Mouse (Mus musculus): Measurements from ENCODE around the gene Ppp2r5a.

Gene Ppp2r5a

DNA sequence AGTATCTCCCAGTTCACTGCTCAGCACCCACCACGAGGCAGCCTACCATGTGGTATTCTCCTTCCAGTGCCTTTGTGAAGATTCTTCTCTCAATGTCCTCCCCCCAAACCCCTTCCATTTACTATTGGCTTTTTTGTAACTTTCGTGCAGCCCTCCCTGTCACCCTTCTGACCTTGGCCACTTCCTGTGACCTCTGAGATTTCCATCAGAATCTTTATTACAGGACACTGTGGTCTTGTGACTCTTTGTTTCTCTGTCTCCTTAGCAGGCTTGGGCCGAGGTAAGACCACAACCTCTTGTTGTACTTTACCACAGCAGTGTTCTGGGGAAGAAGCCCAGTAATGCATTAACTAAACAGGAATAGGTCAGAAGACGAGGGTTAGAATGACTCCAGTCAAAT is 15.9 kb upstream of the Ppp2r5a start:
- DNase-seq (ENCODE audit: low spot score), result peak; percentile 47

DNA sequence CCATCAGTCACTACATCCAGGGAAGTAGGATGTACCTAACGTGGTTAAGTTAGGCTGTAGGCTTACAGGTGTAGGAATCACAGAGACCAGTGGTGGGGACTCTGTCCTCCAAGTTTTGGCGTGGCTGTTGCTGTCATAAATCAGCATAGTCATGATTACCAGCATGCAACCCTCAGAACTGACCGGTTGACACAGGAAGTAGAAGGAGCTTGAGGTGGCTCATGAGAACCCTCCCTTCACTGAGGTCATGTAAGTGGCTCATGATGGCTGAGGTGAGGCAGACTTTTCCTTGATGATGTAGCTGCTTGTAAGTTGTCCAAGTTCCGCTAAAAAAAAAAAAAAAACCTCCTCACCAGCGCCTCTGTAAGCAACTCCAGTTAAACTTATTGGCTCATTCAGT is 14.0 kb upstream of the Ppp2r5a start:
- no peak for DNase-seq (ENCODE audit: low spot score)

DNA sequence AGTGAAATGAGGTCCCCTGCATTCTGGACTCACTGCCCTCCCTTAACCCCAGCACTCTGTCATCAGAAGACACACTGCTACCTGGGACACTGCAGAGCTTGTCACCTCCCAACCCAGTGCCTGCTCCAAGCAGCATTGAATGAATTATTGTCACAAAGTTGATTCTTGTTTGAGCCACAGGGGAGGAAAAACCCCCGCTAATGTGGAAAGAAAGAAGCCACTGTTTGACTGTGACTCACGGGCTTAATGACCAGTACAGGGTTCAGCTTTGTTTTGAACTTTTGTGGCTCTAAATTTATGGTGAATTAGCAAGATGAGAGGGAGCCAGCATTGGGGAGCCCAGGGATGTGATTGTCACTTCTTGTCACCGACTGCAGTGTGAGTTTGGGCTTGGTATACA is 13.5 kb upstream of the Ppp2r5a start:
- DNase-seq (ENCODE audit: low spot score), result no peak

DNA sequence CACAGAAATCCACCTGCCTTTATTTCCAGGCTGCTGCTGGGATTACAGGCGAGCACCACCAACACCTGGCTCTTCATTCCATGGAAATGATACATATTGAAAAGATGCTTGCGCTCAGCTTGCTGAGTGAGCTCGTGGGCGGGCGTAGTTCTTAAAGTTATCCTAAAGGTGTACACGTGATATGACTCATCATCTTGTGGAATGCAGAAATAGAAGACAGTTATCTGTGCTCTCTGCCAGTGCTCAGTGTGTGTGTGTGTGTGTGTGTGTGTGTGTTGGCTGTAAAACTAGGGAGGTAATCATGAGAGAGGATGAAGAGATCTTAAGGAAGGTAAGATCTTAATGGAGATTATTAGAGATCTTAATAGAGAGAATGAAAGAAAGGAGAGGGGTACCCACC is 11.4 kb upstream of the Ppp2r5a start:
- DNase-seq (ENCODE audit: low spot score), result no peak

DNA sequence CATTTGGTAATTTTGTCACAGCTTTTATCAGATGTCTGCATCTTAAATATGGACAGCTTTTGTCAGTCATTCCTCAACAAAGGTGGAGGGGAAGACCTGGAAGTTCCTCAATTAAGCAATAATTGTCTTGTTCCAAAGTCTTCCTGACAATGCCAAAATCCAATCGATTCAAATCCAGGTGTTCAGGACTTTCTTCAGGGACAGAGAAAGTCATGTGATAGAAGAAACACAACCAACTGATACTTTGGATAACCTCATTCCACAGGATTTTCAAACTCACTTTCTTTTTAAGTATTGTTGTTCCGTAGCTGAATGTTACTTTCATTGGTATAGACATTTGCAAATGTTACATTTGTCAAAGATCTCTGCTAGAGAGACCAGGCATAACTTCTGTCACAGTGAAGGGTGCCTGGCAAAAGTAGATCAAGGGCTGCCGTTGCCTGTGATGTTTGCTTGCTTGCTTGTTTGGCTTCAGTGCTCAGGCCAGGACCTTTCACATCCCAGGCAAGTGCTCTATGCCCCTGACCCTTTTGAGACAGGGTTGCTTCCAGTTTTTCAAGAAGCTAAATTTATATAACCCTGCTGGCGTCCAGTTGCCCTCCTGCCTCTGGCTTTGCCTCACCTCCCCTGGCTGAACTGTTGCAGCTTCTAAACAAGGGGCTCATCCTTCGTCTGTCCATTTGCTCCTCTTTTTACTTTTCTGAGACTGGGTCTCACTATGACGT is 10.8 kb upstream of the Ppp2r5a start:
- DNase-seq (ENCODE audit: low spot score), result no peak

DNA sequence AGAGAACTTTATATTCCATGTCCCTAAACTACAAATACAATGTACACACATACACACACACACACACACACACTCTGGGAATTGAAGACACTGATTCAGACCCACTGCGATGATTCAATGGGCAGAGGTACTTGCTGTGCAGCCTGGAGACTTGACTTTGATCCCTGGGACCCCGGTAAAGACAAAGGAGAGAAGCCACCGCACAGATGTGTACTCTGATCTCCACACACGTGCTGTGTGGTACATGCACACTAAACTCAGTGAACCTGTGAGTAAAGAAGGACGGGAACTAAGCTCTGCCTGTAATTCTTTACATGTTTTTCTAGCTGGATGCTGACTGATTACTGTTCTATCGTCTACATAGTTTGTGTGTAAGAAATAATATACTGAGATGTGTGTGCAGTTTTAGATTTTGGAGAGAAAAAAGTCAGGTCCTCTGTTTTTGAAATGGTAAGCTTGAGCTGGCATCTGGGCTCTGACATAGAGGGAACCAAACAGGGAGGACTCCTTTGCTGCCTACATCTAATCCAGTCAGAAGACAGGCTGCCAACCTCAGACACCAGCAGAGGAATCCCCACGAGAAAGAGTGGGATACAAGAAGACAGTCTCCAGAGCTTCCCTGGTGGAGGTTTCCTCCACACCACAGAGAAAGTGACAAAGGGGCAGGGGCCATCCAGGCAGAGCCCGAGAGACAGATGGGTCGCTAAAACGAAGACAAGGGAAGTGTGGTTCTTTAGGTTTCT is 7.4 kb upstream of the Ppp2r5a start:
- DNase-seq (ENCODE audit: low spot score), result no peak

DNA sequence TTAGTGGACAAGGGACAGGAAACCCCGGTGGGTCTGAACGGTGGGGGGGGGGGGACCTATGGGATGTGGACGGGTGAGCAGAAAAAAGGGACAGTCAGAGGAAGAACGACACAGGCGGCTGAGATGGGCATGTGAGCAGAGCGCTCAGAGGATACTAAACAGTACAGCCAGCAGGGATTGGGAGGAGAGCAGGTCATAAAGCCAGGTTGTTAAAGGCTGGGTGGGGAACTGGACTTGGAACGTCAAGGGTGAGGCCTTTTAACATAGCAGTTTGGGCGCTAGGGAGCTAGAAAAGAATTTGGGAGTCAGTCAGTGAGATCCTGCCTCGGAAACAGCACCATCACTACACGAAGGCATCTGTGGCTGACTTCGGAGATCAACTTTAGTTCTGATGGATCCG is 4.2 kb upstream of the Ppp2r5a start:
- no peak for DNase-seq (ENCODE audit: low spot score)

DNA sequence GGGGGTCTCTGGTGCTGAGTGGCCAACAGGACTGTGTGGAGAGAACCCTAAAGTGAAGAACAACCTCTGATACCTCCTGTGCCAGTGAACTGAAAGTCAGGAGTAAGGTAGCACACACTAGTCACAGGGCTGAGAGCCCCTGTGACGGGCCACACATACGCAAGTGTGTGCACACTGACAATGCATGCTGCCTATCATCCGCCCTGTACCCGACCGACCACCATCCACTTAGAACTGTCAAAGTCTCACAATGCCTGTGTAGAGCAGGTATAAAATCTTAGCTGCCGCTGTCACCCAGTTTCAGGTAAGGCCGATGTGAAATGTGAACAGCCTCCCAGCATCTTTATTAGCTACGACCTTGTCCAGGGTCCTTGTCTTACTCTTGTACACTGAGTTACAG is 3.4 kb upstream of the Ppp2r5a start:
- DNase-seq (ENCODE audit: low spot score), result no peak

DNA sequence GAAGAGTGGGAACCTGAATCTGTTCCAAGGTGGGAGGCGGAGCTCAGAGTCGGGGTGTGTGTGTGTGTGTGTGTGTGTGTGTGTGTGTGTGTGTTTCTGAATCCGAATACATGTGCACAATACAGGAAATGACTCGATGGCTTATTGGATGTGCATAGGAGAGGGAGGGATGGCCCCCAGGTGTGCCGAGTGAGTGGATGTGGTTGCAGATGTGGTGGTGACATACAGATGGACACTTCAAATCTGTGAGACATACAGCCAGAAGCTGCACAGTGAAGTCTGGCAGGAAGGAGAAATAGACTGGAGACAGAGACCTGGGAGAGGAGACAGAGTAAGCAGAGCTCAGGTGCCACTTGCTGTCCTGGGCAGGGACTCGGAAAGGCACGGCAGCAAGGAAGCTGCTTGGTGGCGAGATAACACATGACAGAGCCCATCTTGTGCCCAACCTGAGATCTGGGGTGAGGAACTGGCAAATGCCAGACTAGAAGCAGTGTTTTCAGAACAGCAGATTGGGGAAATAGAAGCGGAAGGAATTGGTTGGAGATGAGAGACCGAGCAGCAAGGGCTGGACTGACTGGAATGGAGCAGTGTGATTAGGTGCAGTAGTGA is 1.8 kb upstream of the Ppp2r5a start:
- DNase-seq (ENCODE audit: low spot score), result no peak

DNA sequence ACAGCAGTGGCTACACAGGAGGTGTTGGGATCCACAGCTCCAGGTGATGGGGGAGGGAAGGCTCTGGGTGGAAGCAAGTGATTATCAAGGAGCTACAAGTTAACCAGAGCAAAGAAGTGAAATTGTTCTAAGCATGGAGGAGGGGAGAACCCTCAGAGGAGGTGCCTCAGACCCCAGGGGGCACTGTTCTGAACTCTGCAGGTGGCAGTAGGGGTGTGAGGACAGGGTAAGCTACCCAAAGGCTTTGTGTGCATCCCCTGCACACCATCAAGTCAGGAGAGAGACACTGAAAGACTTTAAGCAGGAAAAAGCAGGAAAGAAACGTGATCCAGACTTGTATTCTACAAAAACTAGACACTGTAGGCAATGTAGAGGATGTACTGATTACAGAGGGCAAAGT is 1.2 kb upstream of the Ppp2r5a start:
- no peak for DNase-seq (ENCODE audit: low spot score)

DNA sequence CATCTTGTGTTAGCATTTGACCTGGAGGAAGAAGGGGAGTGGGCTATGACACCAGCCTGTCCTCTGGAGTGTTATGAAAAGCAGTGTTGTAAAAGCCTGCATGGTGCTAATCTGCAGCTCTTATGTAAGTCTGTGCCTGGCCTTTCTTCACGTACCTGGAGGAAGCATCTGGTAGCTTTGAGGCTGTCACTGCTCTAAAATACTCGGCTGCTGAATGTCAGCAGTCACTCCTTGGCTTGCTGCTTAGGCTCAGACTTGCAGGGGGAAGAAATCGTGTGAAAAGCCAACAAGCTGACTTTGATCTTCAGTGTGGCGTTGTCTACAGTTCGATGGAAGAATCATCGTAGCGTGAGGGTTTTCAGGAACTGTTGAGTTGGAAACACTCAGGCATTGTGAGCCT is 566 bp downstream of the Ppp2r5a start:
- DNase-seq (ENCODE audit: low spot score), result no peak

DNA sequence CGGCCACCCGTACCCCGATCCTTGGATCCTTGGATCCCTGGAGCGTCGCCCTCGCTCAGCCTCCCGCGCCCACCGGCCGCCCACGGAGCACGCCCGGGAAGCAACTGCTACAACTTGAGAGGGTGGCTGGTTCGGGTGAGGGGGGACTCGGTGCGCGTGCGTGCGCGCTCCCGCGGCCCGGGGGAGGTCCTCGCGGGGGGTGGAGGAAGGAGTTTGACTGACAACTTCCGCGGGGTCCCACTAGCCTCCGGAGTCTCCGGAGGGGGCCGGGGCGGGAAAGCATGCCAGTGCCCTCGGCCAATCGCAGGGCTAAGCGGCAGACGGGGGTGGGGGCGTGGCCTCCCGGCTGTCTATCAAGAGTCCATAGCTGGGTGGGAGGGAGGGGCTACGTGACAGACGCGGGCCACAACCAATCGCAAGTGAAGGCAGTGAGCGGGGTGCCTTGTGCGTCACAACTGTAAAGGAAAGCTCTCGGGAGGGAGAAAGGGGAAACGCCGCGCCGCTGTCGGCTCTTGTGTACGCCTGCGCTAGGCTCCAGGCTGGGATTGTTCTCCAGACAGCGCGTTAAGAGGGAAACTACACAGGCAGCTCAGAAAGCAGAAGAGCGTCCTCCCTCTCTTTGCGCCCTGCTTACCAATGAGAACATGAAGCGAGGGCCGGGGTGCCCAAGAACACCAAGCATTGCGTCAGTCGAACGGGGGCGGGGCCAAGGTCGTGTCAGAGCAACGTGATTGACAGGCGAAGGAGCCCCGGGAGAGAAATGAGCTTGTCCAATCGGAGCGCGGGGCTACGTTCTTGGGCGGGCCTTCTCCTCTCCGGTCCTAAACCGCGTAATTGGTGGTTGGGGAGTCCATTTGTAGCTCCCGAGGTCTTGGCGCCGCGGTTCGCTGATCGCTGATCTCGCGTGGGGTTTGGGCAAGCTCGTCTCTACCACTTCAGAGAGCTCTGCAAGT is 5.9 kb downstream of the Ppp2r5a start:
- peak; percentile 100 for DNase-seq (ENCODE audit: low spot score)

DNA sequence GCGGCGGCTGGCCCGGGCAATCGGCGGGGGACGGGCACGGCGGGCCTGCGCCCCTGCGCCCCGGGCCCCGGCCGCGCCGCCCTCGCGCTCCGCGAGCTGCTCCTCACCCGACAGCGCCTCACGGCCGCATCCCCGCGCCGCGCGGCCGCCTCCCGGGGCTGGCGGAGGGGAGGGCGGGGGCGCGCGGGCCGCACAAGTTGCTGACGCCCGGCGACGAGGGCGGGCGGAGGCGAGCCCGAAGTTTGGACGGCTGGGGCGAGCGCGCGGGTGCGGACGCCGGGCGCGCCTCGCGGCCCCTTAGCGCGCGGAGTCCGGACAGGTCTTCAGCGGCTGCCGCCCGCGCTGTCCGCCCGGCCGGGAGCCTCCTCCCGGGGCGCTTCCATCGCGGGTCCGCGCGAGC is 6.6 kb downstream of the Ppp2r5a start:
- no peak for DNase-seq (ENCODE audit: low spot score)

DNA sequence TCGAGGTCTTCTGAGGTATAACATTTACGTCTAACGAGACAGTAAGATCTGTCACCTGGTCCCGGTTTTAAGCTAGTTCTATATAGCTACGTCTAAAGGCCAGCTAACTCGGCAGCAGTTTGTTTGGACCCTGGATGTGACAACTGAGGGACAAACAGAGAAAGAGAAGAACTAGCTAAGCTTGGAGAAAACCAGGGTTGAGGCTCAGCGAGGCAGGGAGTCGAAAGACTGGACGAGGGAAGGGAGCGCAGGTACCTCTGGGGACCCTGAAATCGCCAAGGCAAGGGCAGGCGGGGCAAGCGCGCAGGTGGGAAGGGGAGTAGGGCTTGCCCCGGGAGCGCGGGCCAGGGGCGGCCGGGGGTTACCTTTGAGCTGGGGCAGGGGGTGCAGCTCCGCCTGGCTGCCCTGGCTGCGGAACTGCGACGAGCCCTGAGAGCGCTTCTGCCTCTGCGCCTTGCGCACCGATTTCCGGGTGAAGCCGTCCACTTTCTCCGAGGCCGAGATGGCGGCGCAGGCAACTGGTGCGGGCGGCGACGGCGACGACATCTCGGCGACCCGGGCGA is 7.1 kb downstream of the Ppp2r5a start:
- DNase-seq (ENCODE audit: low spot score), result peak; percentile 58

DNA sequence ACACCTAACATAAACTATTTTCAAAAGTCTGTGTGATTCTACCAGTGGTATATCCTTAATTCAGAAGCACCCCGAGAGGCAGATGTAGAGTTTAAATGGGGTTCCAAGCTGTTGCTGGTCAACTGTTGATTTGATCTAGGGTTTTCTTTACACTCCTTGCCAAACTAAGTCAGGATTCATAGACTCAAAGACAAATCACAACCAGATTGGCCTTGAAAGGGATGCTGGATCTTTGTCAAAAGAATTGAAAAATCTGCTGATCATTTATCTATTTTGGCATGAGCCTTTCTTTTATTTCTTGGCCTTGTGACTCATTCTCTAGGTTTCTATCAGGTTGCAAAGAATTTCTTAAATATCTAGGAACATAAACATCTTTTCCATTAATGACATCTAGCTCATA is 7.9 kb downstream of the Ppp2r5a start:
- DNase-seq (ENCODE audit: low spot score), result no peak

DNA sequence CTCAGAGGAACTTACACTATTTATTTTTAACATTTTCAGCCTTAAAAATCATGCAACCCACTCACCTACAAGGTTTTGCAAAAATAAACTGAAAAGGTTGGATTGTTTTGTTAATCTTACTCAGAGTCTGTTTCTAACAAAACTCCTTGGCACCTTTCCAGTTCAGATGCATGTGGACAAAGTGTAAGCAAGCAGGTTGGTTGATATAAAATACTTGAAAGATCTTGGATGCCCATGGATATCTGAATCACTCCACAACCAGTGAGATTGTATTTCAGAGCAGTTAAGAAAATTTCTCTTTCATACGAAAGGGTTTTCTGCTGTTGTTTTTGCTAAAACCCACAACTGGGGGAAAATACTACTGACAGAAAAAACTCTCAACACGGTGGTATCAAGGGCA is 8.9 kb downstream of the Ppp2r5a start:
- DNase-seq (ENCODE audit: low spot score), result no peak

DNA sequence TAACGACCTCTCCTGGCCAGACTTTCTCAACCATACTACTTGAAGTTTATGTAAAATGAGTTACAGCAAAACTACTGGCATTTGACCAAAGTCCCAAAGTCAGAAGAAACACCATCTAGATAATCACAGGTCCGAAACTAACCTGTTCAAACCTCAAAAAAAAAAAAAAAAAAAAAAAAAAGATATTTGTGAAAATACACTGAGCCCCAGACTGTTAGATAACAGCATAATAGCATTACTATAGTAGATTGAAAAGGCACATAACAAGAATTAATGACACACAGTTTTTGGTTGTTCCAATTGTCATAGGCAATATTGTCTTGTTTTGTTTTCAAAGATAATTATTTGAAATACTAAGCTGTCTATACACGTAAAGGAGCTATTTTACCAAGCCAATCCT is 9.5 kb downstream of the Ppp2r5a start:
- no peak for DNase-seq (ENCODE audit: low spot score)

DNA sequence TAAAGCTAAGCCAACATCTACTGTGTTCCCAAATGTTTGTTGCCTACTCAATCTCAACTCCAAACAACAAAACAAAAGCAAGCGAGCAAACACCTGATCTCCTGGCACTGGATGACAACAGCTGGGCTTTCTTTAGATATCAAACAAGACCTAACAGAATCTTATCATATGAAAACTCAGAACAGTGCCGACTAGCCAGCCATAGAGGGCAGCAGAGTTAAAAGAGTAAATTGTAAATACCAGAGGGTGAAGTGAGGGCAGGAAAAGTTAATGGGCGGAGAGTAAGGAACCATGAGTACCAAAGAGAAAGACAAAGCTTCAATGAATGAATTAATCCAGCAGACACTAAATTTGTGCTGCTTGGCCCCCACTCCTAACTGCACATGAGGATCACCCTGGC is 11.8 kb downstream of the Ppp2r5a start:
- peak; percentile 43 for DNase-seq (ENCODE audit: low spot score)

DNA sequence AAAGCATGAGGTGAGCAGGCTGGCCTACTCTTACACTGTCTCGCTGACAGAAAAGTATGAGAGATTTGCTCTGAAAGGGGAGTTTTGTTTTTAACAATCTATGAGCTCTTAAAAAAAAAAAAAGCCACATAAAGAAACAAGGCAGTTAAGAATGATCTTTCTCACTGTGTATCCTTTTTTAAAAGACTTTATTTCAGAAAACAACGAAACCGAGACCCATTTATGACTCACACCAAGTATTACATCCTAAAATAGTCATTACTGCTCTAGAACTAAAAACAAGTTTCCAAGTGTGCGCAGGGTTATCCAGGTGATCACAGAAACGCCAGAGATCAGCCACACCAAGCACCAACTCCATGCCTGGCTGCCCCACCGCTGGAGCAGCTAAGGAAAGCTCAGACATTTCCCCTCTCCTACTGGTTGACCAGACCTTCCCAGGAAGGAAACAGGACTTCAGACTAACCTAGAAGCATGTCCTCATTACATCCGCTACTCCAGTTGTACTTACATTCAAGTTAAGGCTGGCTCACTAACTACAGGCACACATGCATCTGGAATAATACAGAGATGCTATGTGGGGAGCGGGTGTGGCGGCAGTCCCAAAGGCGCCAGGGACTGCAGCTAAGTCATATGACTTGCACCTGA is 18.2 kb downstream of the Ppp2r5a start:
- no peak for DNase-seq (ENCODE audit: low spot score)

DNA sequence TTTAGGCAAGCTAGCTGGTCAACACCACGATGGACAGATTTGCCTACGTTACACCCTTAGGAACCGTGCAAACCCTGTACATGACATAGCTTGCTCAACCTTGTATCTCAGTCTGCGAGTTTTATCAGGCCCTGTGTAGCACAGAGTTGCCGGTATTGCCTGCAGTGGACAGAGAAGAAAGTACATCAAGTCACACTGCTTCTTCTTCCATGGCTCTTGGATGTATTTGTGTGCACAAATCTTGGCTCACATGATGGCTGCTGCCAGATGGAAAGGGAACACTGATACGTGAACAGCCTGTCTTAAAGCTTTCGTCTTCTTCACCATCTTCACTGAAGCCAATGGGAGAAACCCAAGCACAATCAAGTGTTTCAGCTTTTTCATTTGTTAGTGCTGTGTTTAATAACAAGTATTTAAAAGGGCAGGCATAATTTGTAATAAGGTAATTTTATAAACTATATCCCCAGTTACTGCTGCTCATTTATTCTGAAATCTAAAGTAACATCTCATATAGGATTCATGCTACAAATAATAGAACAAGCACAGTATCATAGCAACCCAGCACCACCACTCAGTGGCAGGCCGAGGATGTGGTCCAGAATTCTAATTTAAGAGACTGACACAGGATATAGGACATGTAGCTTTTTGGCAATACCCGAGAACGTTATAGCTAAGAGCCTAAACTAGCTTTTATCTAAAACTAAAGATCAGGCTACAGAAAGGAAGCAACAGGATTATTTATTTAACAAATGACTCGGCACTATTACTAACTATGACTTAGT is 20.9 kb downstream of the Ppp2r5a start:
- DNase-seq (ENCODE audit: low spot score), result no peak

DNA sequence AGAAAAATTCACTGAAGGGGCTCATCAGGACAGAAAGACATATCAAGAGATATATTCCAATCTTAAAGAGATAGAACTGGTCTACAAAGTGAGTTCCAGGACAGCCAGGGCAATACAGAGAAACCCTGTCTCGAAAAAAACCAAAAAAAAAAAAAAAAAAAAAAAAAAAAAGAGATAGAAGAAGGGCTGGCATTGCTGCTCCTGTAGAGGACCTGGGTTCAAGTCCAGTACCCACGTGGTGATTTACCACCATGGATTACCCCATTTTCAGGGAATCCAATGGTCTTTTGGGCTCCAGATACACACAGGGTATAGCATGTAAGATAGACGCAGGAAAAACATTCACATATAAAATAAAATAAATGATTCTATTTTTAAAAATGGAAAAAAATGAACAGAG is 22.2 kb downstream of the Ppp2r5a start:
- no peak for DNase-seq (ENCODE audit: low spot score)
